Mouse (Mus musculus) testis, adult 2 months (tissue): Measurements from ENCODE around the gene Stfa2l1. TPM values are rescaled to one million over a fixed set of nuclear protein-coding genes. Genes with fewer than 3 reads are reported as not detected.
"Not testable (repeated sequence)": the region's sequence is repeated elsewhere in the genome, so short reads cannot be mapped to it uniquely, and the experiment has no call there.

Experiments
- H3K27ac ChIP-seq: fragments of 200-500 bp; 2 replicates; pipeline ENCODE4 v1.5.1; 2012; ENCODE audit warnings: low read depth, low read length; ENCODE audit not compliant: control insufficient read depth, insufficient read depth
- H3K27me3 ChIP-seq: fragments of 200-500 bp; 2 replicates; pipeline ENCODE4 v1.6.1; 2012; ENCODE audit warnings: mild to moderate bottlenecking, low read length, moderate library complexity; ENCODE audit not compliant: control insufficient read depth, insufficient read depth
- H3K36me3 ChIP-seq: fragments of 200-500 bp; 2 replicates; pipeline ENCODE4 v1.6.1; 2012; ENCODE audit warnings: mild to moderate bottlenecking, low read length; ENCODE audit not compliant: control insufficient read depth, insufficient read depth
- H3K4me1 ChIP-seq: fragments of 200-500 bp; 2 replicates; pipeline ENCODE4 v1.6.1; 2012; ENCODE audit warnings: low read length; ENCODE audit not compliant: control insufficient read depth, insufficient read depth
- H3K4me3 ChIP-seq: fragments of 200-500 bp; 2 replicates; pipeline ENCODE4 v1.5.1; 2012; ENCODE audit warnings: low read depth, mild to moderate bottlenecking, low read length, moderate library complexity, mixed read lengths; ENCODE audit not compliant: control insufficient read depth
- CTCF ChIP-seq: fragments of 200-500 bp; IDR thresholded peaks from 2 replicates; pipeline ENCODE4 v1.5.1; 2012; ENCODE audit warnings: low read depth, mild to moderate bottlenecking, inconsistent platforms, low read length, moderate library complexity; ENCODE audit not compliant: control insufficient read depth, insufficient read depth, insufficient replicate concordance
- POLR2A ChIP-seq: fragments of 200-500 bp; IDR thresholded peaks from 2 replicates; pipeline ENCODE4 v1.6.1; 2012; ENCODE audit warnings: low read depth, mild to moderate bottlenecking, inconsistent platforms, low read length, moderate library complexity; ENCODE audit not compliant: control insufficient read depth
- polyA plus RNA-seq: library from polyadenylated mRNA; depleted of rRNA; stranded (reverse); fragments of >200 nt; gene quantifications from 2 replicates; pipeline ENCODE4 v1.2.3, GENCODE M21; 2012; rRNA removed

Stfa2l1 gene
- polyA plus RNA-seq, 1 experiment, result 0.64 TPM

GRCm38 (mm10) chr16:36179910-36180309, 23.3 kb downstream of the Stfa2l1 start:
- Histone ChIP-seq H3K4me3 (no peak overlapping the region), H3K27ac (no peak overlapping the region), H3K36me3 (no peaks in the 10 kb centered on the region), H3K27me3 (no peaks in the 10 kb centered on the region), H3K4me1 (no peaks in the 10 kb centered on the region)
- no peak for TF ChIP-seq POLR2A
- TF ChIP-seq CTCF, result no peak

GRCm38 (mm10) chr16:36183912-36184311, 27.3 kb downstream of the Stfa2l1 start, which contains the start of gene Gm5483:
TSS of gene Gm5483 (plus strand) at chr16:36184212.
- not testable (repeated sequence) for H3K27ac ChIP-seq

GRCm38 (mm10) chr16:36199226-36199625, 42.6 kb downstream of the Stfa2l1 start:
- TF ChIP-seq CTCF, result no peak
- no peak for TF ChIP-seq POLR2A
- Histone ChIP-seq H3K27me3 (no peaks in the 10 kb centered on the region), H3K4me3 (no peak overlapping the region), H3K27ac (no peak overlapping the region), H3K36me3 (no peaks in the 10 kb centered on the region), H3K4me1 (no peaks in the 10 kb centered on the region)

More at GRCm38 (mm10) chr16:36183912-36184311, 27.3 kb downstream of the Stfa2l1 start, which contains the start of gene Gm5483:
- not testable (repeated sequence) for H3K27me3 ChIP-seq, H3K4me3 ChIP-seq, H3K36me3 ChIP-seq, H3K4me1 ChIP-seq

- Histone ChIP-seq H3K4me3 (no peak overlapping the region), H3K27me3 (no peaks in the 10 kb centered on the region), H3K36me3 (no peaks in the 10 kb centered on the region), H3K4me1 (no peaks in the 10 kb centered on the region), H3K27ac (no peak overlapping the region)
- TF ChIP-seq CTCF, result no peak
- no peak for TF ChIP-seq POLR2A
Measured at GRCm38 (mm10) chr16:36203846-36204245, 47.2 kb downstream of the Stfa2l1 start.

- not testable (repeated sequence) for H3K27ac ChIP-seq, H3K27me3 ChIP-seq, H3K4me1 ChIP-seq, H3K4me3 ChIP-seq, H3K36me3 ChIP-seq
Measured at GRCm38 (mm10) chr16:36205684-36206083, 49.1 kb downstream of the Stfa2l1 start.

- Histone ChIP-seq H3K27ac (no peak within 1 kb of the TSS), H3K27me3 (no peaks in the 10 kb centered on the region), H3K4me3 (no peak within 1 kb of the TSS), H3K4me1 (no peaks in the 10 kb centered on the region), H3K36me3 (no peaks in the 10 kb centered on the region)
- no peak for TF ChIP-seq CTCF
- TF ChIP-seq POLR2A, result no peak
Measured at GRCm38 (mm10) chr16:36209967-36210453, 53.4 kb downstream of the Stfa2l1 start, which contains the start of gene Gm5416. TSS of gene Gm5416 (plus strand) at chr16:36210403.

Other genes starting within 250 kb of the Stfa2l1 start
- 0.38 and 0.60 TPM in 2 replicates for gene Parp9, start 218.3 kb upstream of the Stfa2l1 start, polyA plus RNA-seq
- 0.44 and 0.59 TPM in 2 replicates for gene Dtx3l, start 217.7 kb upstream of the Stfa2l1 start, polyA plus RNA-seq
- gene Kpna1, start 178.1 kb upstream of the Stfa2l1 start, polyA plus RNA-seq, result 10.6 and 13.7 TPM in 2 replicates
- gene Wdr5b, start 115.6 kb upstream of the Stfa2l1 start, polyA plus RNA-seq, result 1.1 and 1.2 TPM in 2 replicates
- gene Fam162a, start 85.2 kb upstream of the Stfa2l1 start, polyA plus RNA-seq, result 73.0 and 88.5 TPM in 2 replicates
- gene Ccdc58, start 85.1 kb upstream of the Stfa2l1 start, polyA plus RNA-seq, result 10.4 and 13.0 TPM in 2 replicates
- gene Csta1, start 25.6 kb upstream of the Stfa2l1 start, polyA plus RNA-seq, result not detected in 2 replicates
- not detected in 2 replicates for gene Gm5483, start 27.4 kb downstream of the Stfa2l1 start, polyA plus RNA-seq
- 2.2 TPM in 1 of 2 replicates, not detected in the other for gene Gm5416, start 53.6 kb downstream of the Stfa2l1 start, polyA plus RNA-seq
- gene 2010005H15Rik, start 64.7 kb downstream of the Stfa2l1 start, polyA plus RNA-seq, result not detected in 2 replicates
- gene Stfa1, start 120.1 kb downstream of the Stfa2l1 start, polyA plus RNA-seq, result not detected in 2 replicates
- gene BC117090, start 177.5 kb downstream of the Stfa2l1 start, polyA plus RNA-seq, result not detected in 2 replicates
- not detected in 2 replicates for gene BC100530, start 210.9 kb downstream of the Stfa2l1 start, polyA plus RNA-seq